Mouse (Mus musculus) heart, embryonic 13.5 days (tissue): ENCODE results near the gene Slc44a3. TPM values are rescaled to one million over a fixed set of nuclear protein-coding genes. Genes with fewer than 3 reads are reported as not detected.

Experiments
- ATAC-seq: fragments of 200-750 bp; cut with Nextera tagmentation; 2 replicates; pipeline ENCODE4 v1.8.0; 2017; ENCODE audit warnings: moderate TSS enrichment; ENCODE audit not compliant: insufficient number of reproducible peaks, low FRiP score, low TSS enrichment; ENCODE audit errors: extremely low read depth
- H3K27ac ChIP-seq: fragments of 300-500 bp; sonication (generic); replicated peaks from 2 replicates; pipeline ENCODE4 v1.5.1; 2015; ENCODE audit warnings: moderate library complexity, mild to moderate bottlenecking, inconsistent platforms
- H3K27me3 ChIP-seq: fragments of 300-500 bp; sonication (generic); replicated peaks from 2 replicates; pipeline ENCODE4 v1.6.1; 2015; ENCODE audit warnings: mild to moderate bottlenecking, inconsistent platforms
- H3K36me3 ChIP-seq: fragments of 300-500 bp; sonication (generic); 2 replicates; pipeline ENCODE4 v1.6.1; 2015; ENCODE audit warnings: mild to moderate bottlenecking, inconsistent platforms
- H3K4me1 ChIP-seq: fragments of 300-500 bp; sonication (generic); 2 replicates; pipeline ENCODE4 v1.6.1; 2015; ENCODE audit warnings: inconsistent platforms
- H3K4me2 ChIP-seq: fragments of 300-500 bp; sonication (generic); 2 replicates; pipeline ENCODE4 v1.6.1; 2015; ENCODE audit warnings: inconsistent platforms, mild to moderate bottlenecking, moderate library complexity
- H3K4me3 ChIP-seq: fragments of 300-500 bp; sonication (generic); 2 replicates; pipeline ENCODE4 v1.5.1; 2015; ENCODE audit warnings: moderate library complexity, mild to moderate bottlenecking, inconsistent platforms
- H3K9ac ChIP-seq: fragments of 300-500 bp; sonication (generic); 2 replicates; pipeline ENCODE4 v1.6.1; 2015; ENCODE audit warnings: inconsistent platforms, mild to moderate bottlenecking, moderate library complexity
- H3K9me3 ChIP-seq: fragments of 300-500 bp; sonication (generic); 2 replicates; pipeline ENCODE4 v1.6.1; 2016; ENCODE audit warnings: inconsistent platforms
- WGBS: fragments of 180-500 bp; shearing (Covaris S2); methylation state at CpG from one replicate; pipeline ENCODE4 v1.1.7; 2015; ENCODE audit warnings: mixed read lengths; 5-methylcytosine and 5-hydroxymethylcytosine counted together
- polyA plus RNA-seq: library from polyadenylated mRNA; unstranded; fragments of >200 nt; fragmentation: Nextera tagmentation; extraction: Ambion mirVana; gene quantifications from 2 replicates; pipeline ENCODE4 v1.2.1, GENCODE M21; 2015

The Slc44a3 gene
- 1.0 and 1.1 TPM in 2 replicates for polyA plus RNA-seq

DNA sequence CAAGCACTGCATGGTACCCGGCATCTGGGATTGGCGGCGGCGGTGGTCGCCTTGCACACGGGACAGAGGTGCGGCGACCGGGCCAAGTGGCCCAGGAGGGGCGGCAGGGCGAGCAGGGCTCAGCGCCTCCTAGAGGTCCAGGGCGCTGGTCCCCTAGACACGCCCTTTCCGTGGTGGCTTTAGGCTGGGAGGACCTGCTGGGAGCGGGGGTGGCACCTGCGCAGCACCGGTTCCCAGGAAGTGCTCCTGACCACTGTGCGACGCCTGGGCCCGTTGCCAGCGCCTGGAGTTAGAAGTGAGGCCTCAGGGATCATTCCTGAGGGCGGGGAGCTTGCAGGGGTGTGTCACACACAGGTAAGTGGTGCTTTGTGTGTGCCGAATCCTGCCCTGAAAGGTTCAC lies at the start of gene Slc44a3:
TSS of gene Slc44a3 (minus strand) at position 229 of the 400 bp plus-strand sequence.
- H3K4me3 ChIP-seq = peak within 1 kb of the TSS; percentile 52
- peaks cover 32% of the 10 kb centered on the region for H3K4me1 ChIP-seq
- ATAC-seq = peak; percentile 54; the same call in 1 of the 2 replicates
- peak within 1 kb of the TSS; percentile 72 for H3K9ac ChIP-seq
- H3K9me3 ChIP-seq = no peaks in the 10 kb centered on the region
- H3K36me3 ChIP-seq = no peaks in the 10 kb centered on the region
- H3K27me3 ChIP-seq = peaks cover 34% of the 10 kb centered on the region
- WGBS = 2% methylated on average over 24 of the region's 24 CpGs
- H3K4me2 ChIP-seq = peak within 1 kb of the TSS; percentile 77
- H3K27ac ChIP-seq = no peak within 1 kb of the TSS

DNA sequence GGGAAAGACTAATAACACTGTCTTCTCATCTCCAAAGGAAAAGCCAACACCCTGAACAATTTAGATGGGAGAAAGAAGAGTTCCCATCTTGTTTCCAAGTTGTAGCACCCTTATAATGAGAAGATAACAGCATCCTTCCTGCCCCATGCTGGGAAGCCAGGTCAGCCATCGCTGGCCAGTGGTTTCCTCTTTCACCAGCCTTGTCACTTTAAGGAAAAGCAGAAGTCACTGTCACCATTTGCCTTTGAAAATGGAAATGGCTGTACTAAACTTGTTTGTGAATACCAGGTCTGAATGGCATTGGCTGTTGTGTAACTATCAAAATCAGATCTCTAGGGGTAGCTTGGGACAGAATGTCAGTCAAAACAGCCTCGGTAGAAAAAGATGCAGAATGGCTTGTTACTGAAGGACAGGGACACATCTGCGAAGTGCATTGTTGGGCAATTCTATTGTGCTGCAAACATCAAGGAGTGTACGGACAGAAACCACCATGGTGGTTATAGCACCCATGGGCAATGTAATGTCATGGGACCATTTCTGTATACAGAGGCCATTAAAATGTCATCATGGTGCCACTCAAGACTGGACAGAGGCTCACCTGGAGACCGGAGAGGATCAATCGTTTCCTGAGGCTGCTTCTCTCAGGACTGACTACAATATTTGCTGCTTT lies 47.8 kb upstream of the Slc44a3 start:
- Histone ChIP-seq H3K27ac (no peak overlapping the region), H3K9ac (no peak overlapping the region), H3K4me1 (peaks cover 23% of the 10 kb centered on the region), H3K9me3 (no peaks in the 10 kb centered on the region), H3K4me3 (no peak overlapping the region), H3K4me2 (no peak overlapping the region), H3K36me3 (no peaks in the 10 kb centered on the region), H3K27me3 (no peaks in the 10 kb centered on the region)
- WGBS = 71% methylated on average over 6 of the region's 6 CpGs
- no peak for ATAC-seq

GRCm38 (mm10) chr3:121579402-121579801 lies 47.2 kb upstream of the Slc44a3 start:
- Histone ChIP-seq H3K9ac (no peak overlapping the region), H3K9me3 (no peaks in the 10 kb centered on the region), H3K4me1 (peaks cover 17% of the 10 kb centered on the region), H3K27me3 (no peaks in the 10 kb centered on the region), H3K36me3 (no peaks in the 10 kb centered on the region), H3K27ac (no peak overlapping the region), H3K4me3 (no peak overlapping the region), H3K4me2 (no peak overlapping the region)
- 55% methylated on average over 5 of the region's 5 CpGs for whole genome bisulfite sequencing
- ATAC-seq = no peak

DNA sequence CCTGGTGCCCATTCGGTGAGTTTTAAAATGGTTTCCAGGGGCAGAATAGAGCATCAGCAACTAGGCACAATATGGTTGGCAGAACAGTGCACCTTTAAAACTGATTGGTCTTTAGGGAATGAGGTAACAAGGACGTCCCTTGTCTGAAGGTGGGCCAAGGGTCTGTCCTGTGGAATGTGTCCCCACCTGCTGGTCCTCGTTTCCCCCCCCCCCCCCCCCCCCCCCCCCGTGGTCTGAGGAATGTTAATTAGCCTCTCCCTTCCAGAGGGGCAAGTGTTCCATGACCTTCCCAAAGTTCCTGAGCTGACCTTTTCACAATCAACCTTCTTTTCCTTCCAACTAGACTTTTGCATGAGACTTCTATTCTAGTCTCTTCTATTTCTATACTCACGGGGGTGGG lies 46.5 kb upstream of the Slc44a3 start:
- no peak overlapping the region for H3K27ac ChIP-seq
- no peak overlapping the region for H3K4me3 ChIP-seq
- H3K9ac ChIP-seq = no peak overlapping the region
- 54% methylated on average over 4 of the region's 5 CpGs for WGBS
- H3K4me1 ChIP-seq = peaks cover 14% of the 10 kb centered on the region
- no peaks in the 10 kb centered on the region for H3K27me3 ChIP-seq
- no peaks in the 10 kb centered on the region for H3K9me3 ChIP-seq
- H3K36me3 ChIP-seq = no peaks in the 10 kb centered on the region
- ATAC-seq = no peak
- no peak overlapping the region for H3K4me2 ChIP-seq

DNA sequence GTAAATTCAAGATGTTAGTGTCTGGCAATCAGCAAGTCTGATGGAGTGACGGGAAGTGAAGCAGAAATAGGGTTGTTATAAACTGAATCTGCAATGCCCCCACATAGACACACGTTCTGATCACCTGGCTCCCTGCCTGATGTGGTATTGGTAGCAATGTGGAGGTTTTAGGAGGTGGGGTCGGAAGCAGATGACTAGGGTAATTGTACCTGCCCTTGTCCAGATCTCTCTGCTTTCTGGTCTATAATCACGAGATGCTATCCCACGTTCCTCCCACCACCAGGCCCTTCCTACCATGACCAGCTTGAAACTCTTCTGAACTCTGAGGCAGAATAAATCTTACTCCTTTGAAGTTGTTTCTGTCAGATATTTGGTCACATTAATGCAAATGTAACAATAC lies 45.4 kb upstream of the Slc44a3 start:
- no peak for ATAC-seq
- peak overlapping the region; percentile 54 for H3K27ac ChIP-seq

GRCm38 (mm10) chr3:121577032-121577591 lies 44.9 kb upstream of the Slc44a3 start:
- ATAC-seq = no peak
- Histone ChIP-seq H3K9me3 (no peaks in the 10 kb centered on the region), H3K9ac (no peak overlapping the region), H3K36me3 (no peaks in the 10 kb centered on the region), H3K4me2 (no peak overlapping the region), H3K27me3 (no peaks in the 10 kb centered on the region), H3K4me1 (peaks cover 15% of the 10 kb centered on the region), H3K27ac (peak overlapping the region; percentile 54), H3K4me3 (no peak overlapping the region)
- WGBS = 39% methylated on average over 10 of the region's 10 CpGs

More for the DNA sequence above, 45.4 kb upstream of the Slc44a3 start:
- H3K27me3 ChIP-seq = no peaks in the 10 kb centered on the region
- H3K9me3 ChIP-seq = no peaks in the 10 kb centered on the region
- WGBS = 79% methylated on average over 5 of the region's 5 CpGs
- peaks cover 15% of the 10 kb centered on the region for H3K4me1 ChIP-seq
- no peaks in the 10 kb centered on the region for H3K36me3 ChIP-seq
- no peak overlapping the region for H3K9ac ChIP-seq
- no peak overlapping the region for H3K4me2 ChIP-seq
- H3K4me3 ChIP-seq = no peak overlapping the region

- H3K27ac ChIP-seq = no peak overlapping the region
- no peaks in the 10 kb centered on the region for H3K9me3 ChIP-seq
- no peaks in the 10 kb centered on the region for H3K27me3 ChIP-seq
- H3K9ac ChIP-seq = no peak overlapping the region
- no peak overlapping the region for H3K4me2 ChIP-seq
- peaks cover 15% of the 10 kb centered on the region for H3K4me1 ChIP-seq
- H3K36me3 ChIP-seq = no peaks in the 10 kb centered on the region
- WGBS = 68% methylated on average over 6 of the region's 6 CpGs
- no peak overlapping the region for H3K4me3 ChIP-seq
- ATAC-seq = no peak
These were observed 44.2 kb upstream of the Slc44a3 start for GRCm38 (mm10) chr3:121576367-121576766.

- Histone ChIP-seq H3K4me2 (no peak overlapping the region), H3K4me3 (no peak overlapping the region), H3K4me1 (peaks cover 15% of the 10 kb centered on the region), H3K27me3 (0 out of 2 replicates have a peak, but pooled peaks cover 4% of the 10 kb centered on the region), H3K27ac (no peak overlapping the region), H3K9ac (no peak overlapping the region), H3K9me3 (no peaks in the 10 kb centered on the region), H3K36me3 (no peaks in the 10 kb centered on the region)
- WGBS = 69% methylated on average over 4 of the region's 4 CpGs
- ATAC-seq = no peak
These were observed 42.2 kb upstream of the Slc44a3 start for GRCm38 (mm10) chr3:121574386-121574785.

- H3K36me3 ChIP-seq = no peaks in the 10 kb centered on the region
- H3K9me3 ChIP-seq = no peaks in the 10 kb centered on the region
- H3K4me3 ChIP-seq = no peak overlapping the region
- no peak overlapping the region for H3K4me2 ChIP-seq
- WGBS = 44% methylated on average over 7 of the region's 7 CpGs
- H3K27ac ChIP-seq = no peak overlapping the region
- peaks cover 15% of the 10 kb centered on the region for H3K4me1 ChIP-seq
- H3K27me3 ChIP-seq = 0 out of 2 replicates have a peak, but pooled peaks cover 4% of the 10 kb centered on the region
- no peak for ATAC-seq
- no peak overlapping the region for H3K9ac ChIP-seq
These were observed 41.7 kb upstream of the Slc44a3 start for GRCm38 (mm10) chr3:121573858-121574257.

DNA sequence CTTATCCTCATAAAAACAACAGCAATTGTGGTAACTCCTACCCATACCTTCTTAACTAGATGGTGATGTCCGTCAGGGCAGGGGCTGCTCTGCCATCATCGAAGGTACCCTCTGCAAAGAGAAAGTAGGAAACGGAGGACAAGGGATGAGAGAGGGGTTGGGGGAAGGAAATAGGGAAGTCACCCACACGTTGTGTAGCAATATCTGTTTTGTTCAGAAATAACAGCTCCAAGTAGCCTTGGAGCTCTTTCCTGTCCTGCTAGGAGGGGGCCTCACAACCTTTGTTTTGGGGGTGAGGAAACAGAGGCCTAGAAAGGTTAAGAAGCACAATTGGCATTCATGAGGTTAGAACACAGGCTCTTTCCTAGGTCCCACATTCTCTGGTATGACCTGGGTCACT lies 39.3 kb upstream of the Slc44a3 start:
- Histone ChIP-seq H3K36me3 (no peaks in the 10 kb centered on the region), H3K4me1 (peaks cover 7% of the 10 kb centered on the region; the same call in 1 of the 2 replicates), H3K4me3 (no peak overlapping the region), H3K27me3 (0 out of 2 replicates have a peak, but pooled peaks cover 4% of the 10 kb centered on the region), H3K9me3 (no peaks in the 10 kb centered on the region), H3K4me2 (no peak overlapping the region), H3K27ac (no peak overlapping the region), H3K9ac (no peak overlapping the region)
- WGBS = 72% methylated on average over 4 of the region's 4 CpGs
- ATAC-seq = no peak

DNA sequence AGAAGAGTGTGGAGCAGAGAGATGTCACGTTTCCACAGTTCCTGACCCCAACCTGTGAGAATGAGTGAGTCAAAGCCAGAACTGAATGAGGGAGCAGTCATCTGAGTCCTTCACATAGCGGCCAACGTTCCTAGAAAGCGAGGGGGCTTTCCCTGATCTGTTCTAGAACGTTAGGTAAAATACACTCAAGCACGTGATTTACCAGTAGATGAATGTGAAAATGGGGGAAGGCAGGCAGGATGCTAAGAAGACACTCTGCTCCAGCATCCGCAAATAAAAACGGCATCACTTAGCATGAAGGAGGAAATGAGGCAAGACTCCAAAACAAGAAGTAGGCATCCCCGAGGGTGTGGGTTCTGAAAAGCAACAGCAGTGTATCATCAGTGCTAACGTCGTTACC lies 38.4 kb upstream of the Slc44a3 start:
- no peaks in the 10 kb centered on the region for H3K9me3 ChIP-seq
- H3K4me1 ChIP-seq = peaks cover 4% of the 10 kb centered on the region; the same call in 1 of the 2 replicates
- no peak overlapping the region for H3K4me2 ChIP-seq
- H3K27ac ChIP-seq = no peak overlapping the region
- no peaks in the 10 kb centered on the region for H3K36me3 ChIP-seq
- 79% methylated on average over 11 of the region's 11 CpGs for WGBS
- H3K27me3 ChIP-seq = 0 out of 2 replicates have a peak, but pooled peaks cover 4% of the 10 kb centered on the region
- no peak overlapping the region for H3K4me3 ChIP-seq
- no peak overlapping the region for H3K9ac ChIP-seq
- no peak for ATAC-seq

- 69% methylated on average over 5 of the region's 5 CpGs for WGBS
- no peaks in the 10 kb centered on the region for H3K9me3 ChIP-seq
- ATAC-seq = no peak
- peaks cover 4% of the 10 kb centered on the region; the same call in 1 of the 2 replicates for H3K4me1 ChIP-seq
- H3K27me3 ChIP-seq = 0 out of 2 replicates have a peak, but pooled peaks cover 4% of the 10 kb centered on the region
- H3K36me3 ChIP-seq = no peaks in the 10 kb centered on the region
- no peak overlapping the region for H3K27ac ChIP-seq
- no peak overlapping the region for H3K4me3 ChIP-seq
- no peak overlapping the region for H3K9ac ChIP-seq
- H3K4me2 ChIP-seq = no peak overlapping the region
These were observed 37.6 kb upstream of the Slc44a3 start for GRCm38 (mm10) chr3:121569767-121570166.
